Mouse (Mus musculus): ENCODE measurements around the gene Ripk4. TPM values are rescaled to one million over a fixed set of nuclear protein-coding genes. Genes with fewer than 3 reads are reported as not detected.

Ripk4 gene
- total RNA-seq, 2 experiments from 2014 or later: 0.34 to 1.5 TPM

GRCm38 (mm10) chr16:97738030-97738429 lies 25.6 kb downstream of the Ripk4 start:
- no peak for DNase-seq (ENCODE audit: low spot score in 2 of 2)

- DNase-seq (ENCODE audit: low spot score in 2 of 2): no peak
These were observed 27.0 kb downstream of the Ripk4 start for GRCm38 (mm10) chr16:97736562-97736961.

GRCm38 (mm10) chr16:97734760-97735322 lies 28.7 kb downstream of the Ripk4 start:
- no peak for DNase-seq (ENCODE audit: low spot score in 2 of 2)

- no peak for DNase-seq (ENCODE audit: low spot score in 2 of 2)
These were observed 30.0 kb downstream of the Ripk4 start for GRCm38 (mm10) chr16:97733599-97733998.

GRCm38 (mm10) chr16:97730321-97730720 lies 33.3 kb downstream of the Ripk4 start:
- DNase-seq (ENCODE audit: low spot score in 2 of 2): no peak

- DNase-seq (ENCODE audit: low spot score in 2 of 2): no peak
These were observed 37.2 kb downstream of the Ripk4 start for GRCm38 (mm10) chr16:97726436-97726835.

- DNase-seq (ENCODE audit: low spot score in 2 of 2): no peak
These were observed 43.5 kb downstream of the Ripk4 start for GRCm38 (mm10) chr16:97720093-97720492.

GRCm38 (mm10) chr16:97719392-97719983 lies 44.1 kb downstream of the Ripk4 start:
- no peak for DNase-seq (ENCODE audit: low spot score in 2 of 2)

- DNase-seq (ENCODE audit: low spot score in 2 of 2): no peak
These were observed 47.0 kb downstream of the Ripk4 start for GRCm38 (mm10) chr16:97716567-97716966.

- no peak for DNase-seq (ENCODE audit: low spot score in 2 of 2)
These were observed 51.5 kb downstream of the Ripk4 start for GRCm38 (mm10) chr16:97712129-97712528.

GRCm38 (mm10) chr16:97701871-97702270 lies 61.7 kb downstream of the Ripk4 start:
- no peak for DNase-seq (ENCODE audit: low spot score in 2 of 2)

- no peak for DNase-seq (ENCODE audit: low spot score in 2 of 2)
These were observed 65.8 kb downstream of the Ripk4 start for GRCm38 (mm10) chr16:97697769-97698168.

- DNase-seq (ENCODE audit: low spot score in 2 of 2): no peak
These were observed 67.9 kb downstream of the Ripk4 start for GRCm38 (mm10) chr16:97695709-97696108.

Other genes starting within 250 kb of the Ripk4 start
- gene Fam3b, start 249.0 kb downstream of the Ripk4 start, total RNA-seq (2021): not detected
- gene Tmprss2, start 152.6 kb downstream of the Ripk4 start, total RNA-seq (2021): 10 to 100 TPM in 1 of 2 experiments, under 1 TPM in 1; 0.82 to 11.3 TPM
- gene Prdm15, start 88.1 kb upstream of the Ripk4 start, total RNA-seq (2021): 10 to 100 TPM; 11.1 to 13.1 TPM
- gene C2cd2, start 198.8 kb upstream of the Ripk4 start, total RNA-seq (2021): 10 to 100 TPM; 26.2 to 27.3 TPM
- 10 to 100 TPM; 29.7 to 32.0 TPM for gene Zbtb21, start 198.8 kb upstream of the Ripk4 start, total RNA-seq (2021)
- gene B230307C23Rik, start 233.5 kb upstream of the Ripk4 start, total RNA-seq (2021): 10 to 100 TPM; 46.4 to 47.9 TPM